Comparison of ENCODE assay signal across 15 mouse cellular contexts in the genomic region with DNA sequence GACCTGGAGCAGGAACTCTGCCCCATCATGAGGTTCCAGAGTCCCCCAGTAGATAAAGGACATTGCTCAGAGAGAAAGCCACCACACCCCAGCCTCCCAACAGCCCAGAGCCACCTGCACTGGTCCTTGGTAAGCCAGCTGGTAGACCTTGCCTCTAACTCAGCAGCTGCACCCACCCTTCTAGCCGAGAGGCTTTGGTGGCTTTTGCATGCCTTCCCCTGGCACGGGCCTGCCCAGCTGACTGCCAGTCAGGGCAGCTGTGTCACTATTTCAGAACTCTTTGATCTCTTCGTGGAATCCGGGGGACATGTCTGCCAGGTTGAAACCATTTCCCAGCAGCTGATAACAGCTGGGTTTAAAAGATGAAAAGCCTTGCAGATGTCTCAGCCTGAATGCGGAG.
DNase-seq lines count a peak whose midpoint lies in the region; ATAC-seq and TF ChIP-seq lines count a peak whose summit lies in the region.
"Had no signal": no experiment of that assay in that cellular context is flagged by ENCODE, and none has a peak within 500 bp of the region (broad histone marks: within the 10 kb centered on the region; RNA-seq: fewer than 3 reads in every experiment).

No protein-coding gene starts in this region.

- no peak overlapping the region for H3K4me3 ChIP-seq in heart, embryonic 16.5 days (ENCODE audit: low read length)
- H3K4me3 ChIP-seq in heart, embryonic 12.5 days = no peak overlapping the region
- H3K4me3 ChIP-seq in midbrain, postnatal 0 days (ENCODE audit: low read depth, low read length) = no peak overlapping the region
- H3K4me3 ChIP-seq in midbrain, embryonic 15.5 days = no peak overlapping the region
- H3K4me3 ChIP-seq: embryonic facial prominence, embryonic 12.5 days; hindbrain, embryonic 15.5 days had no signal

- H3K4me2 ChIP-seq in heart, embryonic 16.5 days (ENCODE audit: low read depth, low read length) = no peak overlapping the region
- no peak overlapping the region for H3K4me2 ChIP-seq in heart, embryonic 12.5 days
- no peak overlapping the region for H3K4me2 ChIP-seq in midbrain, postnatal 0 days (ENCODE audit: low read depth, low read length, poor library complexity, severe bottlenecking)
- no peak overlapping the region for H3K4me2 ChIP-seq in midbrain, embryonic 15.5 days
- H3K4me2 ChIP-seq: embryonic facial prominence, embryonic 12.5 days; hindbrain, embryonic 15.5 days had no signal

- no peak for DNase-seq in midbrain, postnatal 0 days (ENCODE audit: low spot score)
- DNase-seq in induced T-regulatory cell, adult 2 months (ENCODE audit: low read depth) = peak; percentile 6
- DNase-seq in right cerebral cortex, postnatal 36 days (ENCODE audit: low spot score in 2 of 2) = no peak
- DNase-seq in right cerebral cortex, adult 2 months (ENCODE audit: low spot score in 2 of 2) = no peak
- DNase-seq: cerebellum, adult 11-12 months; cerebellum, postnatal 36 days; heart, adult 18-20 months; heart, postnatal 10 days; kidney, adult 8-10 months; kidney, postnatal 4 days had no signal

- no peaks in the 10 kb centered on the region for H3K9me3 ChIP-seq in heart, embryonic 16.5 days (replicated peaks; ENCODE audit: control insufficient read depth, low read length)
- 0 out of 2 replicates have a peak, but pooled peaks cover 5% of the 10 kb centered on the region for H3K9me3 ChIP-seq in heart, embryonic 12.5 days (replicated peaks)
- H3K9me3 ChIP-seq in midbrain, postnatal 0 days (ENCODE audit: low read length) = no peaks in the 10 kb centered on the region
- H3K9me3 ChIP-seq in midbrain, embryonic 15.5 days = no peaks in the 10 kb centered on the region
- H3K9me3 ChIP-seq: embryonic facial prominence, embryonic 12.5 days; hindbrain, embryonic 15.5 days had no signal

- peak; percentile 37; the same call in 1 of the 2 replicates for ATAC-seq in heart, embryonic 16.5 days (replicated peaks; ENCODE audit: extremely low read depth, insufficient read depth, low FRiP score)
- no peak for ATAC-seq in heart, embryonic 12.5 days (ENCODE audit: insufficient number of reproducible peaks, low FRiP score)
- peak; percentile 16; the same call in 1 of the 2 replicates for ATAC-seq in midbrain, postnatal 0 days (ENCODE audit: low FRiP score)
- no peak for ATAC-seq in midbrain, embryonic 15.5 days (replicated peaks)

- no peaks in the 10 kb centered on the region for H3K36me3 ChIP-seq in heart, embryonic 16.5 days (ENCODE audit: control insufficient read depth, insufficient read depth)
- H3K36me3 ChIP-seq in heart, embryonic 12.5 days = no peaks in the 10 kb centered on the region
- H3K36me3 ChIP-seq in midbrain, postnatal 0 days (ENCODE audit: insufficient read depth, low read length) = no peaks in the 10 kb centered on the region
- H3K36me3 ChIP-seq in midbrain, embryonic 15.5 days (replicated peaks) = no peaks in the 10 kb centered on the region
- H3K36me3 ChIP-seq: embryonic facial prominence, embryonic 12.5 days; hindbrain, embryonic 15.5 days had no signal

- WGBS in heart, embryonic 16.5 days = 33% methylated on average over 5 of the region's 5 CpGs
- WGBS in heart, embryonic 12.5 days = 39% methylated on average over 5 of the region's 5 CpGs
- WGBS in midbrain, postnatal 0 days = 57% methylated on average over 5 of the region's 5 CpGs
- WGBS in midbrain, embryonic 15.5 days = 63% methylated on average over 5 of the region's 5 CpGs

- no peak overlapping the region for H3K9ac ChIP-seq in heart, embryonic 16.5 days (ENCODE audit: low read length)
- no peak overlapping the region for H3K9ac ChIP-seq in heart, embryonic 12.5 days
- no peak overlapping the region for H3K9ac ChIP-seq in midbrain, postnatal 0 days (replicated peaks; ENCODE audit: low read length, poor library complexity, severe bottlenecking)
- no peak overlapping the region for H3K9ac ChIP-seq in midbrain, embryonic 15.5 days
- H3K9ac ChIP-seq: embryonic facial prominence, embryonic 12.5 days; hindbrain, embryonic 15.5 days had no signal

- no peaks in the 10 kb centered on the region for H3K4me1 ChIP-seq in heart, embryonic 16.5 days (ENCODE audit: control insufficient read depth, insufficient read depth, low read length)
- no peaks in the 10 kb centered on the region for H3K4me1 ChIP-seq in heart, embryonic 12.5 days (replicated peaks)
- no peaks in the 10 kb centered on the region for H3K4me1 ChIP-seq in midbrain, postnatal 0 days (ENCODE audit: insufficient read depth, low read length)
- H3K4me1 ChIP-seq in midbrain, embryonic 15.5 days = no peaks in the 10 kb centered on the region
- H3K4me1 ChIP-seq: hindbrain, embryonic 15.5 days had no signal

- H3K27ac ChIP-seq in heart, embryonic 16.5 days (ENCODE audit: low read length) = no peak overlapping the region
- no peak overlapping the region for H3K27ac ChIP-seq in heart, embryonic 12.5 days (ENCODE audit: poor library complexity, severe bottlenecking)
- no peak overlapping the region for H3K27ac ChIP-seq in midbrain, postnatal 0 days (ENCODE audit: low read depth, low read length)
- no peak overlapping the region for H3K27ac ChIP-seq in midbrain, embryonic 15.5 days
- H3K27ac ChIP-seq: embryonic facial prominence, embryonic 12.5 days; hindbrain, embryonic 15.5 days had no signal

- TF ChIP-seq CTCF in midbrain, postnatal 0 days (IDR thresholded peaks at IDR 0.05) = no peak

- H3K27me3 ChIP-seq in heart, embryonic 16.5 days (ENCODE audit: control insufficient read depth, insufficient read depth, low read length) = peaks cover 2% of the 10 kb centered on the region
- peaks cover 33% of the 10 kb centered on the region for H3K27me3 ChIP-seq in heart, embryonic 12.5 days (replicated peaks)
- H3K27me3 ChIP-seq in midbrain, postnatal 0 days (ENCODE audit: insufficient read depth, low read length) = no peaks in the 10 kb centered on the region
- H3K27me3 ChIP-seq in midbrain, embryonic 15.5 days (replicated peaks) = no peaks in the 10 kb centered on the region
- H3K27me3 ChIP-seq: embryonic facial prominence, embryonic 12.5 days; hindbrain, embryonic 15.5 days had no signal

Comparison
In these comparisons a context has a peak if more than half of its experiments do, and no peak if none do; other contexts are left out.
1. ATAC-seq: peak in heart, embryonic 16.5 days (single experiment) and midbrain, postnatal 0 days (single experiment); none in heart, embryonic 12.5 days (single experiment) and midbrain, embryonic 15.5 days (single experiment).